Comparison of ENCODE assay signal across 11 mouse cellular contexts in the genomic region with DNA sequence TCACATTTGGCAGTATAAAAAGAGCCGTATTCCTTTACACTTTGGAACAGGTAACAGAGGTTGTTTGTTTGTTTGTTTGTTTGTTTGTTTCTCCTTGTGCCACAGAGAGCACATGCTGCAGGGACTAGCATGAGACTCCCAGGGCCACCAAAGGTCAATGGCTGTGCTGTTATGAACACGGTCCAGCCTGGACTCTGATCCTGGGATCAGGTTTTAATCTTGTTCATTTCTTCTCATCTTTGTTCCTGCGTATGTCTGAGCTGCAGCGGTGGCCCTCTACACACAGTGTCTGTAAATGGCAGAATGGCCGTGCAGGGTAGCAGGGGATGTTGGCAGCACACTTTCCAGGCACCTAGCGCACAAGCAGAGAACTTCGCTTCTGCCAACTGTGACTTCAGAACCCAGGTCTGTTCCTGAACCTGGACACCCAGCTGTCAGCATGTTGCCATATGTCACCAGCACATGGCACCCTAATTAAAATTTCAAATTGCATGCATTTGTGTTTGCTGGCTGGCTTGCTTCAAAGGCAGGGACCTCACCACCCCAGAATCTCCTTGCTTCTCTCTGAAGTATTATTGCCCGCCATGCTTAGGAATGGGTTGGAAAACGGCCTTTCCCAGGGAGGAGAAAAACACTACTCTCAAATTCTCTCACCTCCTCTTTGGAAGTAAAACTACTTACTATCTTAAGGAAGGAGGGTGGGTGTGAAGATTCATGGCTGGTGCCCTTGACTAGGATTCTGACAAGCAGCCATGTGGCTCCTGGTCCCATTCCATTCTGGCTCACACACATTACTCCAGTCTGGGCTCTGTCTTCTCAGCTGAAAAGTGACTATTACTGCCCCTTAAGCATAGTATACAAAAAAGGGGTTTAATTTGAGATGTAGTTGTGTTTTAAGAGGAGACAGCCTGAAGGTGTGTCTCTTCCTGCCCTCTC.
DNase-seq lines count a peak whose midpoint lies in the region; ATAC-seq and TF ChIP-seq lines count a peak whose summit lies in the region.
"Had no signal": no experiment of that assay in that cellular context is flagged by ENCODE, and none has a peak within 500 bp of the region (broad histone marks: within the 10 kb centered on the region; RNA-seq: fewer than 3 reads in every experiment).

No protein-coding gene starts in this region.

- H3K9ac ChIP-seq in hindbrain, embryonic 12.5 days, result no peak overlapping the region
- no peak overlapping the region for H3K9ac ChIP-seq in intestine, postnatal 0 days (ENCODE audit: low read depth, low read length)
- H3K9ac ChIP-seq: limb, embryonic 13.5 days had no signal

- DNase-seq in gastrocnemius, adult 18-20 months (ENCODE audit: low spot score), result peak; percentile 23
- DNase-seq in gastrocnemius, postnatal 10 days, result no peak
- peak; percentile 65 to 90 for DNase-seq in layer of hippocampus, adult 18-20 months (ENCODE audit: low spot score in 2 of 2)
- DNase-seq in testis, postnatal 14 days (ENCODE audit: low spot score), result no peak
- DNase-seq in spleen, postnatal 10 days (ENCODE audit: low spot score in 2 of 2), result no peak
- DNase-seq: heart, postnatal 10 days had no signal

- no peak overlapping the region for H3K4me3 ChIP-seq in hindbrain, embryonic 12.5 days
- no peak overlapping the region for H3K4me3 ChIP-seq in intestine, postnatal 0 days (ENCODE audit: low read depth, low read length)
- H3K4me3 ChIP-seq: erythroblast, embryonic 14.5 days; limb, embryonic 13.5 days had no signal

- peaks cover 9% of the 10 kb centered on the region for H3K4me1 ChIP-seq in hindbrain, embryonic 12.5 days
- no peaks in the 10 kb centered on the region for H3K4me1 ChIP-seq in intestine, postnatal 0 days (replicated peaks; ENCODE audit: control insufficient read depth, insufficient read depth, low read length)

- no peak overlapping the region for H3K4me2 ChIP-seq in hindbrain, embryonic 12.5 days (replicated peaks)
- H3K4me2 ChIP-seq in intestine, postnatal 0 days (replicated peaks; ENCODE audit: low read depth), result no peak overlapping the region
- H3K4me2 ChIP-seq: limb, embryonic 13.5 days had no signal

- no peaks in the 10 kb centered on the region for H3K27me3 ChIP-seq in hindbrain, embryonic 12.5 days
- H3K27me3 ChIP-seq in intestine, postnatal 0 days (replicated peaks; ENCODE audit: control insufficient read depth, insufficient read depth, low read length), result no peaks in the 10 kb centered on the region
- H3K27me3 ChIP-seq: limb, embryonic 13.5 days had no signal

- peak; percentile 94 for ATAC-seq in cerebellum, adult (ENCODE audit: insufficient number of reproducible peaks, low FRiP score, low TSS enrichment)
- peak; percentile 58; the same call in 1 of the 2 replicates for ATAC-seq in hindbrain, embryonic 12.5 days (ENCODE audit: low FRiP score)
- no peak for ATAC-seq in intestine, postnatal 0 days

- TF ChIP-seq CTCF in intestine, postnatal 0 days (IDR thresholded peaks at IDR 0.05; ENCODE audit: low read depth), result no peak

- WGBS in hindbrain, embryonic 12.5 days, result 77% methylated on average over 9 of the region's 9 CpGs
- 87% methylated on average over 9 of the region's 9 CpGs for WGBS in intestine, postnatal 0 days

- H3K9me3 ChIP-seq in hindbrain, embryonic 12.5 days (replicated peaks), result no peaks in the 10 kb centered on the region
- H3K9me3 ChIP-seq in intestine, postnatal 0 days (ENCODE audit: control insufficient read depth), result no peaks in the 10 kb centered on the region
- H3K9me3 ChIP-seq: limb, embryonic 13.5 days had no signal

- H3K27ac ChIP-seq in hindbrain, embryonic 12.5 days, result no peak overlapping the region; the same call in 1 of the 2 replicates
- H3K27ac ChIP-seq in intestine, postnatal 0 days (ENCODE audit: low read depth, low read length), result no peak overlapping the region
- H3K27ac ChIP-seq: limb, embryonic 13.5 days had no signal

- H3K36me3 ChIP-seq in hindbrain, embryonic 12.5 days, result no peaks in the 10 kb centered on the region
- no peaks in the 10 kb centered on the region for H3K36me3 ChIP-seq in intestine, postnatal 0 days (ENCODE audit: control insufficient read depth, insufficient read depth)
- H3K36me3 ChIP-seq: limb, embryonic 13.5 days had no signal

Comparison
In these comparisons a context has a peak if more than half of its experiments do, and no peak if none do; other contexts are left out.
1. DNase-seq: peak in gastrocnemius, adult 18-20 months (single experiment) and layer of hippocampus, adult 18-20 months (2 of 2); none in gastrocnemius, postnatal 10 days (single experiment), testis, postnatal 14 days (single experiment) and spleen, postnatal 10 days (0 of 2).